Mouse (Mus musculus): ENCODE data around the gene Bbip1. TPM values are rescaled to one million over a fixed set of nuclear protein-coding genes. Genes with fewer than 3 reads are reported as not detected.

The Bbip1 gene
- polyA plus RNA-seq, 1 experiment from 2014 or later, result 126 TPM

GRCm38 (mm10) chr19:53891569-53891968, 52.9 kb downstream of the Bbip1 start:
- Histone ChIP-seq H3K9ac (ENCODE audit: low read length) (no peak overlapping the region), H3K4me1 (ENCODE audit: control insufficient read depth, insufficient read depth, low read length) (no peaks in the 10 kb centered on the region), H3K4me3 (ENCODE audit: low read depth, low read length) (no peak overlapping the region), H3K36me3 (ENCODE audit: control insufficient read depth, insufficient read depth, low read length) (no peaks in the 10 kb centered on the region), H3K27ac (ENCODE audit: low read depth, low read length) (no peak overlapping the region), H3K4me2 (ENCODE audit: low read depth) (no peak overlapping the region), H3K27me3 (ENCODE audit: control insufficient read depth, insufficient read depth, low read length) (no peaks in the 10 kb centered on the region), H3K9me3 (ENCODE audit: control insufficient read depth, low read length) (no peaks in the 10 kb centered on the region)
- no peak for DNase-seq (ENCODE audit: low spot score)
- WGBS, result 93% methylated on average over 2 of the region's 2 CpGs
- ATAC-seq (ENCODE audit: insufficient read depth, low FRiP score, low TSS enrichment), result no peak

- no peak overlapping the region for H3K27ac ChIP-seq (ENCODE audit: low read depth, low read length)
Observed at GRCm38 (mm10) chr19:53890781-53891251, 53.6 kb downstream of the Bbip1 start.

GRCm38 (mm10) chr19:53890274-53890673, 54.2 kb downstream of the Bbip1 start:
- Histone ChIP-seq H3K9ac (ENCODE audit: low read length) (no peak overlapping the region), H3K27ac (ENCODE audit: low read depth, low read length) (no peak overlapping the region), H3K27me3 (ENCODE audit: control insufficient read depth, insufficient read depth, low read length) (no peaks in the 10 kb centered on the region), H3K4me3 (ENCODE audit: low read depth, low read length) (no peak overlapping the region), H3K36me3 (ENCODE audit: control insufficient read depth, insufficient read depth, low read length) (no peaks in the 10 kb centered on the region), H3K9me3 (ENCODE audit: control insufficient read depth, low read length) (no peaks in the 10 kb centered on the region), H3K4me1 (ENCODE audit: control insufficient read depth, insufficient read depth, low read length) (no peaks in the 10 kb centered on the region), H3K4me2 (ENCODE audit: low read depth) (no peak overlapping the region)
- DNase-seq (ENCODE audit: low spot score), result no peak
- ATAC-seq (ENCODE audit: insufficient read depth, low FRiP score, low TSS enrichment), result no peak
- WGBS, result 63% methylated on average over 5 of the region's 5 CpGs

More at GRCm38 (mm10) chr19:53890781-53891251, 53.6 kb downstream of the Bbip1 start:
- H3K4me3 ChIP-seq (ENCODE audit: low read depth, low read length), result no peak overlapping the region
- H3K4me2 ChIP-seq (ENCODE audit: low read depth), result no peak overlapping the region
- H3K4me1 ChIP-seq (ENCODE audit: control insufficient read depth, insufficient read depth, low read length), result no peaks in the 10 kb centered on the region
- WGBS, result 78% methylated on average over 5 of the region's 5 CpGs
- no peak for DNase-seq (ENCODE audit: low spot score)
- H3K9me3 ChIP-seq (ENCODE audit: control insufficient read depth, low read length), result no peaks in the 10 kb centered on the region
- no peaks in the 10 kb centered on the region for H3K27me3 ChIP-seq (ENCODE audit: control insufficient read depth, insufficient read depth, low read length)
- no peak overlapping the region for H3K9ac ChIP-seq (ENCODE audit: low read length)
- no peaks in the 10 kb centered on the region for H3K36me3 ChIP-seq (ENCODE audit: control insufficient read depth, insufficient read depth, low read length)
- ATAC-seq (ENCODE audit: insufficient read depth, low FRiP score, low TSS enrichment), result no peak

GRCm38 (mm10) chr19:53889555-53889954, 54.9 kb downstream of the Bbip1 start:
- no peaks in the 10 kb centered on the region for H3K9me3 ChIP-seq (ENCODE audit: control insufficient read depth, low read length)
- H3K4me1 ChIP-seq (ENCODE audit: control insufficient read depth, insufficient read depth, low read length), result no peaks in the 10 kb centered on the region
- no peak overlapping the region for H3K27ac ChIP-seq (ENCODE audit: low read depth, low read length)
- H3K27me3 ChIP-seq (ENCODE audit: control insufficient read depth, insufficient read depth, low read length), result no peaks in the 10 kb centered on the region
- DNase-seq (ENCODE audit: low spot score), result no peak
- H3K36me3 ChIP-seq (ENCODE audit: control insufficient read depth, insufficient read depth, low read length), result no peaks in the 10 kb centered on the region
- no peak overlapping the region for H3K4me3 ChIP-seq (ENCODE audit: low read depth, low read length)
- no peak overlapping the region for H3K9ac ChIP-seq (ENCODE audit: low read length)
- H3K4me2 ChIP-seq (ENCODE audit: low read depth), result no peak overlapping the region
- WGBS, result 72% methylated on average over 5 of the region's 5 CpGs
- no peak for ATAC-seq (ENCODE audit: insufficient read depth, low FRiP score, low TSS enrichment)

- H3K27me3 ChIP-seq (ENCODE audit: control insufficient read depth, insufficient read depth, low read length), result no peaks in the 10 kb centered on the region
- H3K4me2 ChIP-seq (ENCODE audit: low read depth), result no peak overlapping the region
- no peaks in the 10 kb centered on the region for H3K4me1 ChIP-seq (ENCODE audit: control insufficient read depth, insufficient read depth, low read length)
- no peaks in the 10 kb centered on the region for H3K36me3 ChIP-seq (ENCODE audit: control insufficient read depth, insufficient read depth, low read length)
- WGBS, result 86% methylated on average over 9 of the region's 9 CpGs
- H3K27ac ChIP-seq (ENCODE audit: low read depth, low read length), result no peak overlapping the region
- no peak for DNase-seq (ENCODE audit: low spot score)
- ATAC-seq (ENCODE audit: insufficient read depth, low FRiP score, low TSS enrichment), result no peak
- H3K9me3 ChIP-seq (ENCODE audit: control insufficient read depth, low read length), result no peaks in the 10 kb centered on the region
- H3K4me3 ChIP-seq (ENCODE audit: low read depth, low read length), result no peak overlapping the region
- no peak overlapping the region for H3K9ac ChIP-seq (ENCODE audit: low read length)
Observed at GRCm38 (mm10) chr19:53888331-53888730, 56.1 kb downstream of the Bbip1 start.

- Histone ChIP-seq H3K4me1 (ENCODE audit: control insufficient read depth, insufficient read depth, low read length) (no peaks in the 10 kb centered on the region), H3K36me3 (ENCODE audit: control insufficient read depth, insufficient read depth, low read length) (no peaks in the 10 kb centered on the region), H3K9me3 (ENCODE audit: control insufficient read depth, low read length) (no peaks in the 10 kb centered on the region), H3K4me2 (ENCODE audit: low read depth) (no peak overlapping the region), H3K4me3 (ENCODE audit: low read depth, low read length) (no peak overlapping the region), H3K27me3 (ENCODE audit: control insufficient read depth, insufficient read depth, low read length) (no peaks in the 10 kb centered on the region), H3K27ac (ENCODE audit: low read depth, low read length) (no peak overlapping the region), H3K9ac (ENCODE audit: low read length) (no peak overlapping the region)
- no peak for ATAC-seq (ENCODE audit: insufficient read depth, low FRiP score, low TSS enrichment)
- 86% methylated on average over 3 of the region's 3 CpGs for WGBS
- no peak for DNase-seq (ENCODE audit: low spot score)
Observed at GRCm38 (mm10) chr19:53887822-53888221, 56.6 kb downstream of the Bbip1 start.

GRCm38 (mm10) chr19:53886576-53887370, 57.7 kb downstream of the Bbip1 start:
- DNase-seq (ENCODE audit: low spot score) (no peak), ATAC-seq (ENCODE audit: insufficient read depth, low FRiP score, low TSS enrichment) (no peak)
- Histone ChIP-seq H3K36me3 (ENCODE audit: control insufficient read depth, insufficient read depth, low read length) (no peaks in the 10 kb centered on the region), H3K9ac (ENCODE audit: low read length) (no peak overlapping the region), H3K27ac (ENCODE audit: low read depth, low read length) (no peak overlapping the region), H3K4me3 (ENCODE audit: low read depth, low read length) (no peak overlapping the region), H3K4me1 (ENCODE audit: control insufficient read depth, insufficient read depth, low read length) (no peaks in the 10 kb centered on the region), H3K4me2 (ENCODE audit: low read depth) (no peak overlapping the region), H3K27me3 (ENCODE audit: control insufficient read depth, insufficient read depth, low read length) (no peaks in the 10 kb centered on the region), H3K9me3 (ENCODE audit: control insufficient read depth, low read length) (no peaks in the 10 kb centered on the region)
- WGBS, result 90% methylated on average over 10 of the region's 10 CpGs

DNA sequence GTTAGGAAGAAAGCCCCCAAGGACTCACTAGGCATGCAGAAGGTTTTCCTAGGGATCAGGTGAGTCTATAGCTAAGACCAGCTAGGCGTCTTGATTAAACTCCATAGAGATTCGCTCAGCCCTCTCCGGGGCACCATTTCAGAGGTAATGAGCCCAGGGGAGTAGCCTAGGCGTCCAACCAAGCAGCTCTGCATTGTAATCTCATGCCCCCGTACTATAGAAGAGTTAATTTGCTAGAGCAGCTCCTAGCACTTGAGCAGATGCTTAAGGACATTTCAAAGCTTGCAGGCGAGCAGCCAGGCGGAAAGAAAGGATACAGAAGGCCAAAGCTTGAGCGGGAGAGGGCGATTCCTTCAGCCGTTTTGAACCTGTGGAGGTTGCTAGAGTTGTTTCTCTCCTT, 59.0 kb downstream of the Bbip1 start:
- H3K27me3 ChIP-seq (ENCODE audit: control insufficient read depth, insufficient read depth, low read length), result no peaks in the 10 kb centered on the region
- no peak overlapping the region for H3K27ac ChIP-seq (ENCODE audit: low read depth, low read length)
- no peak overlapping the region for H3K4me3 ChIP-seq (ENCODE audit: low read depth, low read length)
- ATAC-seq (ENCODE audit: insufficient read depth, low FRiP score, low TSS enrichment) (no peak), DNase-seq (ENCODE audit: low spot score) (no peak)
- no peaks in the 10 kb centered on the region for H3K4me1 ChIP-seq (ENCODE audit: control insufficient read depth, insufficient read depth, low read length)
- H3K9ac ChIP-seq (ENCODE audit: low read length), result no peak overlapping the region
- H3K4me2 ChIP-seq (ENCODE audit: low read depth), result no peak overlapping the region
- no peaks in the 10 kb centered on the region for H3K36me3 ChIP-seq (ENCODE audit: control insufficient read depth, insufficient read depth, low read length)
- no peaks in the 10 kb centered on the region for H3K9me3 ChIP-seq (ENCODE audit: control insufficient read depth, low read length)
- WGBS, result 63% methylated on average over 10 of the region's 10 CpGs

DNA sequence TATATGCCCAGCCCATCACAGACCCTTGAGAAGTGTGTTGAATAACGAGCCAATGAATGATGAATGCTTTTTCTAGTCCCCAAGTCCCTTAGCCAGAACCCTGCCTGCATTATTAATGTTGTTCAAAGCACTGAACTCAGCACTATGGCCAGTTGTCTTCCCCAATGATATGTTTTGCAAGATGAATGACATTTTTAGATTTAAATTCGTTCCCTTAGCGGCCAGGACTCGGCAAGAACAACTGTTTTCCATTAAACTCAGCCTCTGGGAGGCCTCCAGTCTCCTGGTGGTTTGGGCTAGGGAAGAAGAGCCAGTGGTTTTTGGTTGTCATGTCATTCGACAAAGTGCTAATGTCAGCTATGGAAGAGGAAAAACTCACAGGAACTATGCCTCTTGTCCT, 62.6 kb downstream of the Bbip1 start:
- Histone ChIP-seq H3K27ac (ENCODE audit: low read depth, low read length) (no peak overlapping the region), H3K9me3 (ENCODE audit: control insufficient read depth, low read length) (no peaks in the 10 kb centered on the region), H3K36me3 (ENCODE audit: control insufficient read depth, insufficient read depth, low read length) (no peaks in the 10 kb centered on the region), H3K9ac (ENCODE audit: low read length) (no peak overlapping the region), H3K27me3 (ENCODE audit: control insufficient read depth, insufficient read depth, low read length) (no peaks in the 10 kb centered on the region), H3K4me2 (ENCODE audit: low read depth) (no peak overlapping the region), H3K4me3 (ENCODE audit: low read depth, low read length) (no peak overlapping the region), H3K4me1 (ENCODE audit: control insufficient read depth, insufficient read depth, low read length) (no peaks in the 10 kb centered on the region)
- 52% methylated on average over 5 of the region's 5 CpGs for WGBS
- ATAC-seq (ENCODE audit: insufficient read depth, low FRiP score, low TSS enrichment) (no peak), DNase-seq (ENCODE audit: low spot score) (no peak)
